Mouse (Mus musculus) heart, adult 2 months (tissue): ENCODE results near the gene Nxph3.

ENCODE experiments used
- CTCF ChIP-seq: fragments of 200-600 bp; IDR thresholded peaks from 2 replicates; pipeline ENCODE4 v1.8.1; 2022; ENCODE audit warnings: antibody characterized with exemption, mild to moderate bottlenecking, moderate library complexity
- EP300 ChIP-seq: fragments of 200-500 bp; IDR thresholded peaks from 2 replicates; pipeline ENCODE4 v1.6.1; 2011; ENCODE audit warnings: low read depth, low read length, control low read depth; ENCODE audit not compliant: insufficient read depth
- POLR2A ChIP-seq: fragments of 200-500 bp; IDR thresholded peaks from 2 replicates; pipeline ENCODE4 v1.6.1; 2011; ENCODE audit warnings: mild to moderate bottlenecking, low read depth, low read length, control low read depth; ENCODE audit not compliant: insufficient read depth

GRCm38 (mm10) chr11:95521563-95521962 is 7.2 kb upstream of the Nxph3 start:
- TF ChIP-seq POLR2A: no peak
- peak; percentile 91 for TF ChIP-seq CTCF
- peak; percentile 92 for TF ChIP-seq EP300
